Mouse (Mus musculus) limb, embryonic 15.5 days (tissue): ENCODE measurements around the gene Alox12b. TPM values are rescaled to one million over a fixed set of nuclear protein-coding genes. Genes with fewer than 3 reads are reported as not detected.
A peak's percentile ranks its signal among the peaks of the same experiment; 100 is the strongest.

ENCODE experiments used
- ATAC-seq: fragments of 200-750 bp; cut with Nextera tagmentation; 2 replicates; pipeline ENCODE4 v1.8.0; 2017; ENCODE audit warnings: low read depth, moderate TSS enrichment; ENCODE audit not compliant: insufficient number of reproducible peaks, low FRiP score, low TSS enrichment
- H3K27ac ChIP-seq: fragments of 300-500 bp; sonication (generic); 2 replicates; pipeline ENCODE4 v1.5.1; 2015; ENCODE audit warnings: moderate library complexity, mild to moderate bottlenecking, inconsistent platforms
- H3K27me3 ChIP-seq: fragments of 300-500 bp; sonication (generic); 2 replicates; pipeline ENCODE4 v1.6.1; 2015; ENCODE audit warnings: inconsistent platforms
- H3K36me3 ChIP-seq: fragments of 300-500 bp; sonication (generic); 2 replicates; pipeline ENCODE4 v1.6.1; 2015; ENCODE audit warnings: inconsistent platforms
- H3K4me1 ChIP-seq: fragments of 300-500 bp; sonication (generic); 2 replicates; pipeline ENCODE4 v1.6.1; 2015; ENCODE audit warnings: inconsistent platforms
- H3K4me2 ChIP-seq: fragments of 300-500 bp; sonication (generic); 2 replicates; pipeline ENCODE4 v1.6.1; 2015; ENCODE audit warnings: mild to moderate bottlenecking, inconsistent platforms
- H3K4me3 ChIP-seq: fragments of 300-500 bp; sonication (generic); 2 replicates; pipeline ENCODE4 v1.5.1; 2015; ENCODE audit warnings: mild to moderate bottlenecking, inconsistent platforms
- H3K9ac ChIP-seq: fragments of 300-500 bp; sonication (generic); 2 replicates; pipeline ENCODE4 v1.6.1; 2015; ENCODE audit warnings: inconsistent platforms
- H3K9me3 ChIP-seq: fragments of 300-500 bp; sonication (generic); 2 replicates; pipeline ENCODE4 v1.6.1; 2016; ENCODE audit warnings: inconsistent platforms
- WGBS: fragments of 180-500 bp; shearing (Covaris S2); methylation state at CpG from one replicate; pipeline ENCODE4 v1.1.7; 2015; 5-methylcytosine and 5-hydroxymethylcytosine counted together
- polyA plus RNA-seq: library from polyadenylated mRNA; unstranded; fragments of >200 nt; fragmentation: Nextera tagmentation; extraction: Ambion mirVana; gene quantifications from 2 replicates; pipeline ENCODE4 v1.2.1, GENCODE M21; 2015

Alox12b gene
- polyA plus RNA-seq, 1 experiment from 2014 or later: 53.5 TPM

DNA sequence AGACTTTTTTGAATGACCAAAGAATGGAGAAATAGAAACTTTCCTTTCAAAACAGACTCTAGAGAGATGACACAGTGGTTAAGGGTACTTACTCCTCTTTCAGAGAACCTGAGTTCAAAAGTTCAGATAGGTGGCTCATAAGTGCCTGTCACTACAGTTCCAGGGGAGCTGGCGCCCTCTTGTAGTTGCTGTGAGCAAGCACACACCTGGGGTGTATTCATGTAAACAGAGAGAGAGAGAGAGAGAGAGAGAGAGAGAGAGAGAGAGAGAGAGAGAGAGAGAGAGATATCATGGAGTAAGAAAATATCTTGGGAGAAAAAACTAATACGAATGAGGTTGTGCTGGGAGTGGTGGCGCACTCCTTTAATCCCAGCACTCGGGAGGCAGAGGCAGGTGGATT, 23.3 kb downstream of the Alox12b start:
- ATAC-seq: no peak
- H3K36me3 ChIP-seq: no peaks in the 10 kb centered on the region

DNA sequence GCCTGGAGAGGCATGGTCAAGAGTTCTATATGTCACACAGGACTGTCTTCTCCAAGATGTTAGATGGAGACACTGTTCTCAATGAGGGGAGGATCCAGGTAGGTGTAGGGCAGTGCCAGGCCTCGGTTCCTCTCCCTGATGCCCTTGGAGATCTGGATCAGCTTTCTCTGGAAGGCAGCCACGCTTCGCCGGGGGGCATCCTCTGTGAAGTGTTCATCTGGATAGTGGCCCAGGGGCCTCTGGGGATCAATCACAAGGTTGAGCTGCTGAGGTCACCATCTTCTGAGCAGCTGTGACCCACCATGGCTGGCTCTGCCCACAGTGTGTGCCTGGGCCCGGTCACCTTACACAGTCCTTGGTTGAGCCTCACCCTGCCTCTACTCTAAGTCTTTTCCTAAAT, 28.2 kb downstream of the Alox12b start:
- 88% methylated on average over 5 of the region's 5 CpGs for WGBS
- Histone ChIP-seq H3K4me1 (no peaks in the 10 kb centered on the region), H3K4me2 (no peak overlapping the region)

More for the DNA sequence above, 23.3 kb downstream of the Alox12b start:
- Histone ChIP-seq H3K9ac (no peak overlapping the region), H3K4me2 (no peak overlapping the region), H3K27me3 (no peaks in the 10 kb centered on the region), H3K4me3 (no peak overlapping the region), H3K9me3 (no peaks in the 10 kb centered on the region), H3K4me1 (no peaks in the 10 kb centered on the region), H3K27ac (no peak overlapping the region)
- WGBS: 87% methylated on average over 4 of the region's 4 CpGs

DNA sequence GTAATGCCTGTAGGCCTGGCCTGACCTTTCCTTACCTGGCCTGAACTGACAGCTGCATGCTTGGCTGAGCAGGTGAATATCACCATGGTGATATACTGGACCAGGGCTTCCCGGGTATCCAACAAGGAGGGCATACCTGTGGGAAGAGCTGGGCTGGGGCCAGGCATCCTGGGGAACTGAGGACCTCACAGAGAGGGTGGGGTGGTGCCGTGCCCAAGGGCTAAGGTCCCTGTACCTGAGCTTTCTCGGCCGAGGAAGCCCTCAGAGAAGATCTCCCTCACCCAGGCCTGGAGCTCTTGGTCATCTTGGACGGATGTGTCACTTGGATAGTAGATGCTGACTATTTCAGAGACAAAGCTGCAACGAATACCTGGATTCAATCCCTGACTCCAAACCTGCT, 29.1 kb downstream of the Alox12b start:
- no peak overlapping the region for H3K27ac ChIP-seq
- H3K9ac ChIP-seq: no peak overlapping the region
- no peaks in the 10 kb centered on the region for H3K4me1 ChIP-seq
- no peaks in the 10 kb centered on the region for H3K9me3 ChIP-seq
- ATAC-seq: no peak
- no peaks in the 10 kb centered on the region for H3K36me3 ChIP-seq
- H3K27me3 ChIP-seq: no peaks in the 10 kb centered on the region
- WGBS: 83% methylated on average over 6 of the region's 6 CpGs
- H3K4me3 ChIP-seq: no peak overlapping the region
- H3K4me2 ChIP-seq: no peak overlapping the region

More for the DNA sequence above, 28.2 kb downstream of the Alox12b start:
- Histone ChIP-seq H3K4me3 (no peak overlapping the region), H3K9ac (no peak overlapping the region), H3K27ac (no peak overlapping the region), H3K27me3 (no peaks in the 10 kb centered on the region), H3K36me3 (no peaks in the 10 kb centered on the region), H3K9me3 (no peaks in the 10 kb centered on the region)
- no peak for ATAC-seq

DNA sequence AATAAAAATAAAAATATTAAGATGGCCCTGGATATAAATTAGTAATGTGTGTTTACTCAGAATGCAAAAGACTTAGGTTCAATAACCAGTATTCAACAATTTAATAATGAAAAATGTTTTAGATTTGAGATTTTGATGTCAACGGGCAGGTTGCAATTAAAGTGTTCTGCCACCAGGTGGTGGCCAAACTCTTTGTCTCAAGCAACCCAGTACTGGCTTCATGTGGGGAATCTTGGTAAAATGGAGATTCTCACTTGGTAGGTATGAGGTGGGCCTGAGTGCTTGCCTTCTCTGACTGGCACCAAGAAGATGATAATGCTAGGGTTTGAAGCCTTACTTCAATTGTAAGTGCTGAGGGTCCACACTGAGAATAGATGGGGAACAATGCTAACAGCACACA, 36.1 kb downstream of the Alox12b start:
- H3K4me1 ChIP-seq: peaks cover 11% of the 10 kb centered on the region; the same call in 1 of the 2 replicates
- peaks cover 22% of the 10 kb centered on the region for H3K27me3 ChIP-seq
- WGBS: 10% methylated on average over 1 of the region's 1 CpGs
- no peak for ATAC-seq
- no peak overlapping the region for H3K27ac ChIP-seq
- no peaks in the 10 kb centered on the region for H3K36me3 ChIP-seq
- no peak overlapping the region for H3K4me3 ChIP-seq
- H3K9ac ChIP-seq: no peak overlapping the region
- no peak overlapping the region for H3K4me2 ChIP-seq
- H3K9me3 ChIP-seq: no peaks in the 10 kb centered on the region

DNA sequence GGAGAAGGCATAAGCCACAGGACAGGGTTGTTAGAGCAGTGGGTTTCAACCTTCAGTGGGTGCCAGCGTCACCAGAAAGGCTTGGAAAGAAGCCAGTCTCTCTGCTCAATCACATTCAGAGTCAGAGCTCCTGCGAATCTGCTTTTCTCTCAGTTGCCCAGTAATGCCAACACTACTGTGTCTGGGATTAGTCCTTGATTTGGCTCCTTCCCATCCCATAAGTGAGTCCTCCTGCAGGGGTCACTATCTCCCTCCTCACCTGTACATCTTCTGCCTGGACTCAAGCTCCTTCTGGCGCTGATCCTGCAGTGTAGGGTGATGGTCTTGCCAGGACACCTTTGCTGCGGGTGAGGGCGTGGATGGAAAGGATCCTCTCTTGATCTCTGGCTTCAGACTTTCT, 40.0 kb downstream of the Alox12b start:
- Histone ChIP-seq H3K4me2 (peak overlapping the region; percentile 41), H3K4me3 (no peak overlapping the region), H3K9me3 (no peaks in the 10 kb centered on the region), H3K36me3 (no peaks in the 10 kb centered on the region), H3K27ac (no peak overlapping the region), H3K9ac (no peak overlapping the region), H3K4me1 (peaks cover 11% of the 10 kb centered on the region; the same call in 1 of the 2 replicates), H3K27me3 (peaks cover 32% of the 10 kb centered on the region)
- 10% methylated on average over 5 of the region's 5 CpGs for WGBS
- ATAC-seq: no peak

DNA sequence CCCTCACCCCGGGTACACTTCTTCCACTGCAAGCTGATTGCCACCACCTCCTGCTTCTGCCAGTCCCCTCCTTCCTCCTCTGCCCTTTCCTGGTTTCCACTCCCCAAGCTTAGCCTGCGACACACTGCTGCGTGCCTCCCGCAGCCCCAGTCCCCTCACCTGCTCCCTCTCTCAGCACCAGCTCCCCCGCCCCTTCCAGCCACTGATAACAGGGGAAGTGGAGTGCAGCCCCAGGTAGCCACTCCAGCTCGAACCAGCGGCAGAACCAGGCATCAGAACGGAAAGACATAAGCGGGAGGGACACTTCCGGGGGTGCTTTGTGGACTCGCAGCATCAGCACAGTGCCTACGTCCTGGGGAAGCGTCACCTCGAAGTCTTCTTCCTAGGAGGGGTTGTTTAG, 40.4 kb downstream of the Alox12b start:
- Histone ChIP-seq H3K4me3 (peak overlapping the region; percentile 25), H3K36me3 (no peaks in the 10 kb centered on the region), H3K9ac (no peak overlapping the region), H3K4me2 (peak overlapping the region; percentile 41), H3K27me3 (peaks cover 32% of the 10 kb centered on the region), H3K4me1 (peaks cover 11% of the 10 kb centered on the region; the same call in 1 of the 2 replicates), H3K27ac (no peak overlapping the region), H3K9me3 (no peaks in the 10 kb centered on the region)
- 1% methylated on average over 14 of the region's 14 CpGs for WGBS
- ATAC-seq: no peak

DNA sequence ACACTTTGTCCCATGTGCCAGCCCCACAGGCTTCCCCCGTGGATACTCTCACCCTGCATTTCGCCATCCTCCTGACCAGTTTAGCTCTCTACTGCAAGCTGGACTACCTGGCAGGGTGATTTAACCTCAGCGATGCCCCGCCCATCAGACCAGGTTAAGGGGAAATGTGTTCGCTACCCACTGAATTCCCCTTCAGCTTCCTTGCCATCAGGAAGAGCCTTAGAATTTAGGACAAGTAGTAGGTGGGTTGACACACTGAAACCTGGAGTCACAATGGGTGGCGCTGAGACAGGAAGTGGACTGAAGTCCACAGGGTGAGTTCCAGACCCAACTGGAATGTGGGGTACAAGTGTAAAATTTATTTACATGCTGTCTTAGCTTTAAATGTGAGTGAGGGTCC, 41.0 kb downstream of the Alox12b start, which contains the start of gene Alox8:
TSS of gene Alox8 (minus strand) at position 101 of the 400 bp plus-strand sequence.
- no peaks in the 10 kb centered on the region for H3K9me3 ChIP-seq
- no peak within 1 kb of the TSS for H3K9ac ChIP-seq
- peaks cover 32% of the 10 kb centered on the region for H3K27me3 ChIP-seq
- H3K36me3 ChIP-seq: no peaks in the 10 kb centered on the region
- H3K4me1 ChIP-seq: peaks cover 11% of the 10 kb centered on the region; the same call in 1 of the 2 replicates
- H3K27ac ChIP-seq: no peak within 1 kb of the TSS
- H3K4me3 ChIP-seq: peak within 1 kb of the TSS; percentile 25
- ATAC-seq: no peak
- 29% methylated on average over 6 of the region's 6 CpGs for WGBS
- H3K4me2 ChIP-seq: peak within 1 kb of the TSS; percentile 41

DNA sequence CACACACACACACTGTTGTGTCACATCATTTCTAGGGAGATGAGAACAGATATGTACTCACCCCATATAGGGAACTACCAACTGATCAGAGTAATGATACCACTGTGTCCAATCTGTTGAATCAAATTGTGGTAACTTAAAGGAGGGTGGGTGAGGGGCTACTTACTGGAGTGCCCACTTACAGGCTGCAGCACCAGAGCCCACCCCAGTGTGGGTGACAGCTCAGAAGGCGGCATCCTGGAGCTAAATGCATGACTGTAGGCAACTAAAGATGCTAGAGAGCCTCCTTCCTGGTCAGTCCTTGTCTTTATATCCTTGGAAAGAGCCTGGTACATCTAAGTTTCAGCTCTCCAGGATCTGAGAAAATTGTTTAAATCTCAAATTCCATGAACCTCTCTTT, 42.5 kb downstream of the Alox12b start:
- ATAC-seq: no peak
- no peaks in the 10 kb centered on the region for H3K36me3 ChIP-seq
- peaks cover 32% of the 10 kb centered on the region for H3K27me3 ChIP-seq
- H3K4me2 ChIP-seq: no peak overlapping the region
- H3K4me3 ChIP-seq: no peak overlapping the region
- no peaks in the 10 kb centered on the region for H3K9me3 ChIP-seq
- peaks cover 11% of the 10 kb centered on the region; the same call in 1 of the 2 replicates for H3K4me1 ChIP-seq
- no peak overlapping the region for H3K9ac ChIP-seq
- H3K27ac ChIP-seq: no peak overlapping the region
- WGBS: 75% methylated on average over 1 of the region's 1 CpGs

DNA sequence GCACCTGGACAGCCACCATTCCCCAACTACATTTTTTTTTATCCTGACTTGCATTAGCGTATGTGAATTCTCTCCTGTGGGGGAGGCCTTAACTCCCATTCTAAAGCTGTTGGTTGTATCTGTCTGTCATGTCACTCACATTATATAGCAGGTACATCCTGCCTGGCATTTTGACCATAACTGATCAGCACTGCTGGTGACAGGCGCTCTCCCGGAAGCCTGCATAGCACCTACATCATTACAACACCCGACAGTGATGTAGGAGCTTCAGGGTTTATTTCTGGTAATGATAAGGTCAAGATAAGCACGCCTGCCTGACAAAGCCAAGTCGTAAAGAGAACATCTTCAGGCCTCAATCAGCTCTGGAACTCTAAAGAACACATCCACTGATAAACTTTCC, 43.4 kb downstream of the Alox12b start:
- peaks cover 11% of the 10 kb centered on the region; the same call in 1 of the 2 replicates for H3K4me1 ChIP-seq
- no peak overlapping the region for H3K4me2 ChIP-seq
- no peak overlapping the region for H3K4me3 ChIP-seq
- ATAC-seq: no peak
- H3K27me3 ChIP-seq: peaks cover 32% of the 10 kb centered on the region
- no peak overlapping the region for H3K9ac ChIP-seq
- no peak overlapping the region for H3K27ac ChIP-seq
- H3K9me3 ChIP-seq: no peaks in the 10 kb centered on the region
- WGBS: 49% methylated on average over 6 of the region's 6 CpGs
- H3K36me3 ChIP-seq: no peaks in the 10 kb centered on the region

DNA sequence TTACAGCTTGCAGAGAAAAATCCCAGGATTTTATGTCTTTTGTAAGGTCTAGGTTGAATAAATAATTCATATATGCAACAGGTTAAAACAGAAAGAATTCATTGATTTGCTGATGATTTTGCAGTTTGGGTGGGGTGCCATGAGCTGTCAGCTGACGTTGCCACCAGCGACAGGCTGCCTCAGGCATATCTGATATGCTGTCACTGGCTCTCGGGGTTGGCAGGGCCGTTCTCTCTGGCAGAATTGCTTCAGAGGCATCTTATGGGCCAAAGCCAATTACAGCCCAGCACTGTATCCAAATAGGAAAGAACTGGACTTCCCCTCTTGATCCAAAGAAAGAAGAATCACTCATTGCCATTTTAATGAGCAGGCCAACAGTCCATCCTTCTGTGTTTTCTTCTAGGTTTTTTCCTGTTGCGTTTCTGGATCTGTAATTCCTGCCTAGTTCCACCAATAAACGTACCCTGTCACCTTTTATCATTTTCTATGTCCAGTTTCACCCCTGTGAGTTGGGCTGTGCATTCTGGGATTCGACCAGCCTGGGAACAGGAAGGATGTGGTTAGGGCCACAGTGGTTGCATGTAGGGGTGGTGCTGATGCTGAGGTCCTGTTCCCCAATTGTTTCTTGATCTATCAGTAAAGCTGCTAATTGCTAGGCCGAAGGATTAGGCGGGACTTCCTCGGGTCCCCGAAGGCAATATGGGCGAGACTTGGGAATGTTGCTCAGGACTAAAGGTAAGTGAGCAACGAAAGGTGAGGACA, 45.9 kb downstream of the Alox12b start:
- ATAC-seq: no peak
- H3K36me3 ChIP-seq: no peaks in the 10 kb centered on the region
- H3K4me1 ChIP-seq: peaks cover 1% of the 10 kb centered on the region; the same call in 1 of the 2 replicates
- H3K9ac ChIP-seq: no peak overlapping the region
- no peaks in the 10 kb centered on the region for H3K9me3 ChIP-seq
- 75% methylated on average over 13 of the region's 13 CpGs for WGBS
- H3K4me3 ChIP-seq: no peak overlapping the region
- no peak overlapping the region for H3K4me2 ChIP-seq
- H3K27ac ChIP-seq: no peak overlapping the region
- H3K27me3 ChIP-seq: peaks cover 15% of the 10 kb centered on the region

DNA sequence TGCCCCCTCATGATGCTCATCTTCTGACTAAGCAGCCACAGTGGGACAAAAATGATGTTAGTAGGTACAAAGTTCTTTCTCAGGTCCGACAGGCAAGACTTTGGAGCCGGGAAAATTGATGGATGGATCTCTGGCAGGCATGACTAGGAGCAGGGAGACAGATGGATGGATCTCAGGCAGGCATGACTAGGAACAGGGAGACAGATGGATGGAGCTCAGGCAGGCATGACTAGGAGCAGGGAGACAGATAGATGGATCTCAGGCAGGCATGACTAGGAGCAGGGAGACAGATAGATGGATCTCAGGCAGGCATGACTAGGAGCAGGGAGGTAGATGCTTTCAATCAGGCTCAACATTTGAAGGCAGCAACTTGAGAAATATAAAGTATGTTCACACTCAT, 54.6 kb downstream of the Alox12b start:
- no peaks in the 10 kb centered on the region for H3K27me3 ChIP-seq
- no peak overlapping the region for H3K27ac ChIP-seq
- WGBS: 20% methylated on average over 2 of the region's 2 CpGs
- no peak for ATAC-seq
- no peak overlapping the region for H3K9ac ChIP-seq
- H3K9me3 ChIP-seq: no peaks in the 10 kb centered on the region
- H3K4me1 ChIP-seq: no peaks in the 10 kb centered on the region
- peak overlapping the region; percentile 11 for H3K4me3 ChIP-seq
- H3K4me2 ChIP-seq: 0 out of 2 replicates have a peak overlapping the region, but pooled peaks have one; percentile 22
- H3K36me3 ChIP-seq: no peaks in the 10 kb centered on the region

DNA sequence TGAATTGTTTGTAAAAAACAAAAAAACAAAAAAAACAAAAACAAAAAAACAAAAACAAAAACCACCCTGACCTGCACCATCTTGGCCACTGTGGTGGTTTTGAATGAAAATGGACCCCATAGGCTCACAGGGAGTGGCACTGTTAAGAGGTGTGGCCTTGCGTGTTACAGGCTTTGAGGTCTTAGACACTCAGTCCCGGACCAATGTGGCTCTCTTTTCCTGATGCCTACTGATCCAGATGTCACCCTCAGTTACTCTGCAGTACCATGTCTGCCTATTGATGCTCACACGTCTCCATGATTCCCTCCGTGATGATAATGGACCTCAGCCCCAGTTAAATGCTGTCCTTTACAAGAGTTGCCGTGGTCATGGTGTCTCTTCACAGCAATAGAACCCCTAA, 60.6 kb downstream of the Alox12b start:
- Histone ChIP-seq H3K27ac (no peak overlapping the region), H3K4me1 (no peaks in the 10 kb centered on the region), H3K9me3 (no peaks in the 10 kb centered on the region), H3K4me3 (no peak overlapping the region), H3K9ac (no peak overlapping the region), H3K27me3 (no peaks in the 10 kb centered on the region), H3K4me2 (no peak overlapping the region), H3K36me3 (no peaks in the 10 kb centered on the region)
- 87% methylated on average over 5 of the region's 5 CpGs for WGBS
- ATAC-seq: no peak
